Mouse (Mus musculus) midbrain, postnatal 0 days (tissue): Measurements from ENCODE around the gene Sostdc1. TPM values are rescaled to one million over a fixed set of nuclear protein-coding genes. Genes with fewer than 3 reads are reported as not detected.

Source experiments
- ATAC-seq: fragments of 200-750 bp; cut with Nextera tagmentation; 2 replicates; pipeline ENCODE4 v1.8.0; 2017; ENCODE audit warnings: moderate number of reproducible peaks, mild to moderate bottlenecking, moderate TSS enrichment, moderate library complexity; ENCODE audit not compliant: low FRiP score
- DNase-seq: peaks from one replicate; pipeline ENCODE4 v3.0.0-alpha.2; 2015; ENCODE audit warnings: low spot score
- H3K27ac ChIP-seq: fragments of 300-500 bp; sonication (generic); 2 replicates; pipeline ENCODE4 v1.5.1; 2014; ENCODE audit warnings: low read depth, mild to moderate bottlenecking, low read length, mixed read lengths
- H3K27me3 ChIP-seq: fragments of 300-500 bp; sonication (generic); 2 replicates; pipeline ENCODE4 v1.6.1; 2014; ENCODE audit warnings: low read length, control low read depth, mixed read lengths; ENCODE audit not compliant: insufficient read depth
- H3K36me3 ChIP-seq: fragments of 300-500 bp; sonication (generic); 2 replicates; pipeline ENCODE4 v1.6.1; 2014; ENCODE audit warnings: low read length, control low read depth, mixed read lengths; ENCODE audit not compliant: insufficient read depth
- H3K4me1 ChIP-seq: fragments of 300-500 bp; sonication (generic); 2 replicates; pipeline ENCODE4 v1.6.1; 2014; ENCODE audit warnings: mild to moderate bottlenecking, control low read depth, antibody characterized with exemption, low read length, mixed read lengths; ENCODE audit not compliant: insufficient read depth
- H3K4me2 ChIP-seq: fragments of 300-500 bp; sonication (generic); 2 replicates; pipeline ENCODE4 v1.6.1; 2014; ENCODE audit warnings: low read depth, mild to moderate bottlenecking, low read length, mixed read lengths; ENCODE audit not compliant: poor library complexity, severe bottlenecking
- H3K4me3 ChIP-seq: fragments of 300-500 bp; sonication (generic); 2 replicates; pipeline ENCODE4 v1.5.1; 2014; ENCODE audit warnings: low read depth, mild to moderate bottlenecking, low read length, moderate library complexity
- H3K9ac ChIP-seq: fragments of 300-500 bp; sonication (generic); replicated peaks from 2 replicates; pipeline ENCODE4 v1.6.1; 2014; ENCODE audit warnings: mild to moderate bottlenecking, low read length, moderate library complexity, mixed read lengths; ENCODE audit not compliant: poor library complexity, severe bottlenecking
- H3K9me3 ChIP-seq: fragments of 300-500 bp; sonication (generic); 2 replicates; pipeline ENCODE4 v1.6.1; 2016; ENCODE audit warnings: low read length, control low read depth
- CTCF ChIP-seq: IDR thresholded peaks from 2 replicates; pipeline ENCODE4 v1.5.1; 2016; ENCODE audit warnings: antibody characterized with exemption, mild to moderate bottlenecking
- WGBS: fragments of 180-500 bp; shearing (Covaris S2); extraction: QIAGEN DNeasy Blood & Tissue Kit; methylation state at CpG from one replicate; pipeline ENCODE4 v1.1.7; 2014; 5-methylcytosine and 5-hydroxymethylcytosine counted together
- polyA plus RNA-seq: library from polyadenylated mRNA; unstranded; fragments of >200 nt; fragmentation: Nextera tagmentation; extraction: Ambion mirVana; gene quantifications from 2 replicates; pipeline ENCODE4 v1.2.1, GENCODE M21; 2015
- total RNA-seq: library from RNA; depleted of rRNA; stranded (reverse); fragments of >200 nt; gene quantifications from 2 replicates; pipeline ENCODE4 v1.2.3, GENCODE M21; 2014; rRNA removed

Gene Sostdc1
- total and polyA plus RNA-seq, 2 experiments from 2014 or later: 6.7 to 10.4 TPM

GRCm38 (mm10) chr12:36344131-36344530 is 30.2 kb downstream of the Sostdc1 start:
- DNase-seq (no peak), ATAC-seq (no peak)
- Histone ChIP-seq H3K4me2 (no peak overlapping the region), H3K27me3 (no peaks in the 10 kb centered on the region), H3K36me3 (no peaks in the 10 kb centered on the region), H3K9me3 (no peaks in the 10 kb centered on the region), H3K4me3 (no peak overlapping the region), H3K27ac (no peak overlapping the region), H3K9ac (no peak overlapping the region), H3K4me1 (no peaks in the 10 kb centered on the region)
- TF ChIP-seq CTCF: no peak
- WGBS: 73% methylated on average over 4 of the region's 4 CpGs

DNA sequence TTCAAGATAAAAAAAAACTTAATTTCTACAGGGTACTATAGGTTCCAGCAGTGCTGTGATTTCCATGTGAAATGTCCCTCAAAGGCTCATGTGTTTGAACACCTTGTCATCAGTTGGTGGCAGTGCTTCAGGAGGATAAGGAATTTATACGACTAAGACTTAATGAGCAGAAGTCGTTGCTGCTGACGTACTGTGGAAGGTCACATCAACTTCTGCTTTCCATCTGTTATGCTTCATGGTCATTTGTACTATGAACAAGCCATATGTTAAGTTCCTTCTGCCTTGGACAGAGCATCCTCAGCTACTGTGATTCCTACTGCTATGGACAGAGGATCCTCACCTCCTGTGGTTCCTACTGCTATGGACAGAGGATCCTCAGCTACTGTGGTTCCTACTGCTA is 46.1 kb downstream of the Sostdc1 start:
- H3K9me3 ChIP-seq: no peaks in the 10 kb centered on the region
- ATAC-seq: no peak
- H3K27me3 ChIP-seq: no peaks in the 10 kb centered on the region
- no peaks in the 10 kb centered on the region for H3K36me3 ChIP-seq
- no peaks in the 10 kb centered on the region for H3K4me1 ChIP-seq
- no peak overlapping the region for H3K4me2 ChIP-seq
- H3K27ac ChIP-seq: no peak overlapping the region
- no peak overlapping the region for H3K9ac ChIP-seq
- no peak overlapping the region for H3K4me3 ChIP-seq
- WGBS: 88% methylated on average over 3 of the region's 3 CpGs
- DNase-seq: no peak
- no peak for TF ChIP-seq CTCF

- WGBS: 98% methylated on average over 5 of the region's 5 CpGs
- DNase-seq: no peak
- no peak for TF ChIP-seq CTCF
- Histone ChIP-seq H3K36me3 (no peaks in the 10 kb centered on the region), H3K9ac (no peak overlapping the region), H3K4me3 (no peak overlapping the region), H3K4me1 (no peaks in the 10 kb centered on the region), H3K9me3 (no peaks in the 10 kb centered on the region), H3K27me3 (no peaks in the 10 kb centered on the region), H3K27ac (no peak overlapping the region), H3K4me2 (no peak overlapping the region)
- ATAC-seq: no peak
These were observed 46.8 kb downstream of the Sostdc1 start for GRCm38 (mm10) chr12:36360693-36361092.

DNA sequence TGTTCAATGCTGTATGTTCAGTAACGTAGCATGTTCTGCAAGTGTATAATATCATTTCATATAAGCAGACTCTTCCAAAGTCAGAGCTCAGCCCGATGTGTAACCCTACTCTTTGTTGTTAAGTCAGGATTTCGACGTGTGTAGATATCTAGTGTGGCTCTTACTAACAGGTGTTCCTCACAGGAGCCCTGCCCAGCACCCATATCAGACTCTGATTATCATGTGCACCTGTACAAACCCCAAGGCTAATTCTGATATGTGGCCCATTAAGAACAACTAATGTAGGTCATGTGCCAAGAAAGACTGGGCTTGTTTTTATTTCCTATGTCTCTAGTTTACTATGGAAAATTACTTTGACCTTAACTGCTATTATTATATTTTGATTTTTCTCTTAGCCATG is 50.1 kb downstream of the Sostdc1 start:
- DNase-seq (no peak), ATAC-seq (no peak)
- Histone ChIP-seq H3K4me2 (no peak overlapping the region), H3K27ac (no peak overlapping the region), H3K4me1 (no peaks in the 10 kb centered on the region), H3K4me3 (no peak overlapping the region), H3K9me3 (no peaks in the 10 kb centered on the region), H3K36me3 (no peaks in the 10 kb centered on the region), H3K27me3 (no peaks in the 10 kb centered on the region), H3K9ac (no peak overlapping the region)
- WGBS: 96% methylated on average over 4 of the region's 4 CpGs
- TF ChIP-seq CTCF: no peak

Other genes starting within 250 kb of the Sostdc1 start
- 64.6 and 81.2 TPM in 2 replicates for gene Ankmy2, start 157.0 kb upstream of the Sostdc1 start, total RNA-seq
- 87.2 and 88.5 TPM in 2 replicates for gene Ankmy2, start 157.0 kb upstream of the Sostdc1 start, polyA plus RNA-seq
- 213 and 269 TPM in 2 replicates for gene Bzw2, start 156.1 kb upstream of the Sostdc1 start, total RNA-seq
- 276 and 301 TPM in 2 replicates for gene Bzw2, start 156.1 kb upstream of the Sostdc1 start, polyA plus RNA-seq
- gene Lrrc72, start 60.7 kb upstream of the Sostdc1 start, total RNA-seq: not detected in 2 replicates
- not detected in 2 replicates for gene Lrrc72, start 60.7 kb upstream of the Sostdc1 start, polyA plus RNA-seq
- 9.3 and 14.6 TPM in 2 replicates for gene Ispd, start 67.3 kb downstream of the Sostdc1 start, total RNA-seq
- gene Ispd, start 67.3 kb downstream of the Sostdc1 start, polyA plus RNA-seq: 11.4 and 11.9 TPM in 2 replicates
- gene D630036H23Rik, start 68.0 kb downstream of the Sostdc1 start, total RNA-seq: 1.4 and 4.8 TPM in 2 replicates
- 3.1 and 3.2 TPM in 2 replicates for gene D630036H23Rik, start 68.0 kb downstream of the Sostdc1 start, polyA plus RNA-seq